Mouse (Mus musculus): Measurements from ENCODE around the gene Hsd17b3.

GRCm38 (mm10) chr13:64120760-64121159 lies 31.7 kb upstream of the Hsd17b3 start:
- no peak for TF ChIP-seq CTCF (IDR thresholded peaks at IDR 0.05; ENCODE audit: control insufficient read depth, insufficient read depth, insufficient replicate concordance, low read depth, low read length)
- no peak for TF ChIP-seq POLR2A (IDR thresholded peaks at IDR 0.05; ENCODE audit: control insufficient read depth, low read depth, low read length)

Measured in testis, adult 2 months (tissue).